20 mouse cellular contexts compared by ENCODE assay signal in the genomic region with DNA sequence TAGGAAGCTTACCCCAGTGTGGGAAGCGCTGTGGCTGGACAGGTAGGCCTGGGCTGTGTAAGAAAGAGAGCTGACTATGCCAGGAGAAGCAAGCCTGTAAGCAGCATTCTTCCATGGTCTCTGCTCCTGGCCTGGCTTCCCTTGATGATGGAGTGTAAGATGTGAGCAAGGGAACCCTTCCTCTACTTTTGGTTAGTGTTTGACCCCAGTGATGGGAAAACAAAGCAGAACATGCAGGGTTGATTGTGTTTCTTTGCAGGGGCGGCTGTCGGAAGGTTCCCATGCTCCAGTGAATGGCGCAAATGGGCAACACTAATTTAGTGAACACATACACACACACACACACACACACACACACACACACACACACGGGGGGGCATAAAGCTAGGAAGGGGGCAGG. TPM values are rescaled to one million over a fixed set of nuclear protein-coding genes. Genes with fewer than 3 reads are reported as not detected.
"Had no signal": no experiment of that assay in that cellular context is flagged by ENCODE, and none has a peak within 500 bp of the region (broad histone marks: within the 10 kb centered on the region; RNA-seq: fewer than 3 reads in every experiment).

No protein-coding gene starts in this region.

- H3K9me3 ChIP-seq: neural tube, embryonic 13.5 days; neural tube, embryonic 15.5 days; stomach, embryonic 15.5 days had no signal

- H3K27ac ChIP-seq: neural tube, embryonic 13.5 days; neural tube, embryonic 15.5 days; stomach, embryonic 15.5 days; stomach, postnatal 0 days had no signal

- H3K4me3 ChIP-seq: neural tube, embryonic 13.5 days; neural tube, embryonic 15.5 days; stomach, embryonic 15.5 days had no signal

- H3K4me2 ChIP-seq: neural tube, embryonic 13.5 days; neural tube, embryonic 15.5 days; stomach, embryonic 15.5 days had no signal

- H3K4me1 ChIP-seq: neural tube, embryonic 13.5 days; neural tube, embryonic 15.5 days; stomach, embryonic 15.5 days had no signal

- H3K9ac ChIP-seq: neural tube, embryonic 13.5 days; neural tube, embryonic 15.5 days; stomach, embryonic 15.5 days had no signal

- DNase-seq: retina, postnatal 1 day; right cerebral cortex, adult 18-20 months; right cerebral cortex, postnatal 14 days; right cerebral cortex, postnatal 25 days; right cerebral cortex, postnatal 4 days; spleen, adult 18-20 months; thymus, adult 18-20 months; thymus, adult 2 months; thymus, postnatal 14 days; thymus, postnatal 25 days; thymus, postnatal 36 days; thymus, postnatal 4 days had no signal

- H3K27me3 ChIP-seq: neural tube, embryonic 13.5 days; neural tube, embryonic 15.5 days; stomach, embryonic 15.5 days had no signal

- H3K36me3 ChIP-seq: neural tube, embryonic 13.5 days; neural tube, embryonic 15.5 days; stomach, embryonic 15.5 days had no signal

RNA-seq across cellular contexts. Expression of gene Plpp4, which starts 20.9 kb away (rescaled TPM):
- total RNA-seq: neutrophil, adult 5-6 weeks had no signal
- polyA plus RNA-seq: small intestine, adult 2 months; spleen, adult 2 months; thymus, postnatal 0 days had no signal
